Mouse (Mus musculus): ENCODE measurements around the gene Klhl7. TPM values are rescaled to one million over a fixed set of nuclear protein-coding genes. Genes with fewer than 3 reads are reported as not detected.
A peak's percentile ranks its signal among the peaks of the same experiment; 100 is the strongest.

Klhl7 gene
- polyA plus RNA-seq, 1 experiment from 2014 or later, result 53.8 TPM

DNA sequence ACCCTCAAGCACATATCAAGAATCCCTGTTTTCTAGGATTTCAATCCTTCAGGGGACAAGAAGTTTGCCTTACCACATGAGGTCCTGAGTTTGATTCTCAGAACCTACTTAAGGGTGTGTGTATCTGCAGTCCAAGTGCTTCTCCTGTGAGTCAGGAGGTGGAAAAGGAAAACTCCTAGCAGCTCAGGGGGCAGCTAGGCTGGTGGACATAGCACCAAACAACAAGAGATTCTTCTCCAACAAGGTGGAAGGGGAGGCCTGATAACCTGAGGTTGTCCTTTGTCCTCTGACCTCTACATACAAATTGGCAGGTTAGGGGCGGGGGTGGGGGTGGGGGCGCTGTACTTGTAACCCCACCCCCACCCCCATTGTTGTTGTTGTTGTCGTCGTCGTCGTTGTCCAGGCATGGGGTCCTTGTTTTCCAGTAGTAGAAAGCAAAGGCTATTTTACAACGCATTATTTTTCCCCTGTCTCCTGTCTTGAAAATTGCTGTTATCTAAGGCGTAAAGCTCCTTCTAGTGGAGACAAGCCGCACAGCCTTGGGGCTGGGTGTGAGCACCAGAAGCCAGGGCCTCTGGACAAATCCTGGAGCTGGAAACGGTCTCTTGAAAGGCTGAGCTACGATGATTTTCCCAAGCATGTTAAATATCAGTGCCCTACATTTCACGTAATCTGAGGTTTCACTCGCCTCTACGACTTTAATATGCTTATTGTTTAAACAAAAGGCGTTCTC is 23.3 kb upstream of the Klhl7 start:
- no peak overlapping the region for H3K9ac ChIP-seq
- H3K9me3 ChIP-seq, result no peaks in the 10 kb centered on the region
- no peak overlapping the region for H3K27ac ChIP-seq
- 2% methylated on average over 15 of the region's 15 CpGs for WGBS
- H3K27me3 ChIP-seq, result no peaks in the 10 kb centered on the region
- peak overlapping the region; percentile 27 for H3K4me3 ChIP-seq
- ATAC-seq (ENCODE audit: insufficient number of reproducible peaks, low FRiP score, low TSS enrichment, low read depth), result peak; percentile 61; the same call in 1 of the 2 replicates
- H3K4me1 ChIP-seq, result peaks cover 3% of the 10 kb centered on the region; the same call in 1 of the 2 replicates
- H3K36me3 ChIP-seq, result no peaks in the 10 kb centered on the region
- peak overlapping the region; percentile 39 for H3K4me2 ChIP-seq

DNA sequence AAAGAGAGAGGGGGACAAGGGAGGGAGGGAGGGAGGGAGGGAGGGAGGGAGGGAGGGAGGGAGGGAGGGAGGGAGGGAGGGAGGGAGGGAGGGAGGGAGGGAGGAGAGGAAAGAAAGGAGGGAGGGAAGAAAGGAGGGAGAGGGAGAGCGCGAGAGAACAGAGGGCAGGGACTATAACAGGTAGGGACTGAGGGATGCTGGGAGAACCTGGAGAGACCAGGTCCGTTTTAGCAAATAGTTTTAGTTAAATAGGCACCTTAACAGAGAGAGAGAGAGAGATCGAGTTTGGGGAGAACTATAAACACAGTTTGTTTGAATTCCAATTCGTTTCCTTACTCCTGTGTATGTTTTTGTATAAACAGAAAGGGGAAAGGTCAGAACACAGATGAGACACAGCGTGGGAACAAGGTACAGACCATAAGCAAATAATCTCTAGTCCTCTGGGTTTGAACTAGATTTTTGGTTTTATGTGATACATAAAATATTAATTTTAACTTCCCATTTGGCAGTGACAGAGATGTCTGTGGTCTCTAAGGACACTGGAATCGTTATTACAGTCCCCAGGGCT is 22.6 kb upstream of the Klhl7 start:
- Histone ChIP-seq H3K4me2 (peak overlapping the region; percentile 39; the same call in 1 of the 2 replicates), H3K9me3 (no peaks in the 10 kb centered on the region), H3K36me3 (no peaks in the 10 kb centered on the region), H3K4me3 (peak overlapping the region; percentile 27), H3K27me3 (no peaks in the 10 kb centered on the region), H3K4me1 (peaks cover 3% of the 10 kb centered on the region; the same call in 1 of the 2 replicates), H3K9ac (no peak overlapping the region), H3K27ac (no peak overlapping the region)
- WGBS, result 18% methylated on average over 7 of the region's 7 CpGs
- ATAC-seq (ENCODE audit: insufficient number of reproducible peaks, low FRiP score, low TSS enrichment, low read depth), result no peak

DNA sequence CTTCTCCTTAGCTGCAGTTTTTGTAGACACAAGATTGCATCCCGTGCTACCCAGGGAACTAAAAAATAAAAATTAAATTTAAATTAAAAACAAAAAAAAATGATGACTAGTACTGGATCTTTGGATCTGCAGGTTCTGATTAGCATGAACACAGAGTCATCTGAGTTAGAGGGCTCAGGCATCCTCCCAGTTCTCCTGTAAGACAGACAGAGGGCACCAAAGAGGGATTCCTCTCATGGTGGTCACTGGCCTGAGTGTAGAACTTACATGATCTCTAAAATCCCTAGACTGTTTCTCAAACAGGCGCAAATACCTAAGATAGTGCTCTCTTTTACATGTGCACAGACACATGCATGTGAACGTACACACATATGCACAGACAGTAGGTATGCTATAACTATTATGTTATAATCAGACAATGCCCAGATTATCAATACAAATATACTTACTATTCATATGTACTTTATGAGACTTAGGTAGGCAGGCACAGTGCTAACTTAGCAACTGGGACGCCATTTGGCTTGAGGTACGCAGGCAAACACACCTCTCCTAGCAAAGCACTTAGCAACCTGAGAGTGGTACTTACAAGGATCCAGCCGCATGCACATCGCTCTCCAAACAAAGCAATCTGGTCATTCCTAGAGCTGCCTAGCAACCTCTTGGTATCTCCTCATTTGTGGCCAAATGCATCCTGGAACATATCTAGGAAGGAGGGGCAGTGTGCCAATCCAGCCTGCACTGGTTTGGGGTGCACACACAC is 21.8 kb upstream of the Klhl7 start:
- Histone ChIP-seq H3K4me1 (peaks cover 3% of the 10 kb centered on the region; the same call in 1 of the 2 replicates), H3K36me3 (no peaks in the 10 kb centered on the region), H3K27ac (no peak overlapping the region), H3K4me2 (no peak overlapping the region), H3K27me3 (no peaks in the 10 kb centered on the region), H3K4me3 (no peak overlapping the region), H3K9ac (no peak overlapping the region), H3K9me3 (no peaks in the 10 kb centered on the region)
- ATAC-seq (ENCODE audit: insufficient number of reproducible peaks, low FRiP score, low TSS enrichment, low read depth), result no peak
- WGBS, result 83% methylated on average over 7 of the region's 7 CpGs

DNA sequence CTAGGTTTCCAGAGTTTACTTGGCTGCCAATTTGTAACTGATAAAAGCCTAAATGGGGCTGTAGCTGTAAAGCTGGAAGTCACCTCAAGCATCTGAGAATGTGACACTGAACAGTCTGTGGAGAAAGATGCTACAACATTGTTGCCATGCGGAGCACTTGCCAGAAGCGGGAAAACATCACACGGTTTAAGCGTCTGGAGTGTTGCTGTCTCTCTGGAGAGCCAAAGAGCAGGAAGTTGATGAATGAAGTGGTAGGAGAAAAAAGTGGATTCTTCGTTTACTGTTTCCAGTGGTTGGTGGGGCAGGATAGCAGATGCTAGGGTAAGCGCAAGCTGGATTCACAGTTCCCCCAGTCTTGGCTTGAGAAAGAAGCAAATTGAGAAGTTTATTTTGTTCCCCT is 19.6 kb upstream of the Klhl7 start:
- H3K4me3 ChIP-seq, result no peak overlapping the region
- 59% methylated on average over 6 of the region's 6 CpGs for WGBS

DNA sequence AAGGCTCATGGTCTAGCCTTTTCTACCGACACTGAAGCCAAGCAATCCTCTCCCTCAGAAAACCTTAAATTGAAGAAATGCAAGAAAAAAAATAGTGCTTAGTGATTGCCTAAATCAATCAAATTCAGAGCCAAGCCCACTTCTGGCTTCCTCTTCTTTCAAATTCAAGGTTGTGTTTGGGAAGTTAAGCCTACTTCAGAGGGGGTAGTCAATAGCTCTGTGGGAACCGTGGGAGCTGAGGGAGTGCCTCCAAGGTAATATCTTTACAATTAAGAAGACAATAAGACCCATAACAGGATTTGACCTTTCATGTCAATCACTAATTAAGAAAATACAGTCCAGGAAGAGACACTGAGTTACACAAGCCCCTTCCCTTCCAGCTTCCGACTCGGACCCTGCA is 15.6 kb upstream of the Klhl7 start:
- no peak for ATAC-seq (ENCODE audit: insufficient number of reproducible peaks, low FRiP score, low TSS enrichment, low read depth)
- Histone ChIP-seq H3K27me3 (no peaks in the 10 kb centered on the region), H3K4me2 (no peak overlapping the region), H3K9me3 (no peaks in the 10 kb centered on the region), H3K9ac (no peak overlapping the region), H3K36me3 (no peaks in the 10 kb centered on the region), H3K4me1 (no peaks in the 10 kb centered on the region), H3K4me3 (no peak overlapping the region), H3K27ac (no peak overlapping the region)
- 66% methylated on average over 4 of the region's 4 CpGs for WGBS

More for the DNA sequence above, 19.6 kb upstream of the Klhl7 start:
- ATAC-seq (ENCODE audit: insufficient number of reproducible peaks, low FRiP score, low TSS enrichment, low read depth), result no peak
- Histone ChIP-seq H3K4me2 (no peak overlapping the region), H3K27me3 (no peaks in the 10 kb centered on the region), H3K4me1 (peaks cover 3% of the 10 kb centered on the region; the same call in 1 of the 2 replicates), H3K36me3 (no peaks in the 10 kb centered on the region), H3K9ac (no peak overlapping the region), H3K27ac (no peak overlapping the region), H3K9me3 (no peaks in the 10 kb centered on the region)

DNA sequence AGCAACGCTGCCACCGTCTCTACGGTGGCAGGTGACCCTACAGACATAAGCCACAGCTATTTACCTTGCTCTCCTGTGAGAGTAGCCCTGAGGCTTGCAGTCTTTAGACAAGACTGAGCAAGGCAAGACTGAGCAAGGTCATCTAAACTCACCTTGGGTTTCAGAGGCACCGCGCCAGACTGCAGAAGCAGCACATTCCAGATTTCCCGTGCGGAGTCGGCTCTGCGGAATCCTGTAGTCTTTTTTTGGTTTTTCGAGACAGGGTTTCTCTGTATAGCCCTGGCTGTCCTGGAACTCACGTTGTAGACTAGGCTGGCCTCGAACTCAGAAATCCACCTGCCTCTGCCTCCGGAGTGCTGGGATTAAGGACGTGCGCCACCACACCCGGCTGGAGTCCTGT is 14.2 kb upstream of the Klhl7 start:
- WGBS, result 82% methylated on average over 16 of the region's 16 CpGs
- no peak overlapping the region for H3K4me2 ChIP-seq
- no peak overlapping the region for H3K27ac ChIP-seq
- H3K36me3 ChIP-seq, result no peaks in the 10 kb centered on the region
- H3K4me1 ChIP-seq, result no peaks in the 10 kb centered on the region
- no peaks in the 10 kb centered on the region for H3K9me3 ChIP-seq
- ATAC-seq (ENCODE audit: insufficient number of reproducible peaks, low FRiP score, low TSS enrichment, low read depth), result no peak
- H3K4me3 ChIP-seq, result no peak overlapping the region
- no peak overlapping the region for H3K9ac ChIP-seq
- H3K27me3 ChIP-seq, result no peaks in the 10 kb centered on the region

DNA sequence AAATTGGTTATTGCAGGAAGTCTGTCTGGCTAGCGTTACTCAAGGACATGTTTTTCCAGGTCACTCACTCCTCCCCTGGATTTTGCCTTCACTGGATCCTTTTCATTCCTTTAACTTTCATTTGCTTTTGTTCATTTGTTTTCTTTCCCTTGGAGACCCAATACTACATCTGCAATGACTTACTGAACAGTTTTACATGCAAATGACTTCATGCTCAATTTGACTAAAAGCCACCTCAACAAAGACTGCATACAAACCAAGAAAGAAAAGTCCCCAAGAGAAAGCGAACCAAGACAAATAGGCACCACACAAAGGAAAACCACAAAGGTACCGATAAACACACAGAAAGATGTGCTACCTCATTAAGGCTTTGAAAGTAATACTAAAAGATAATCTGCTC is 13.5 kb upstream of the Klhl7 start:
- no peaks in the 10 kb centered on the region for H3K9me3 ChIP-seq

DNA sequence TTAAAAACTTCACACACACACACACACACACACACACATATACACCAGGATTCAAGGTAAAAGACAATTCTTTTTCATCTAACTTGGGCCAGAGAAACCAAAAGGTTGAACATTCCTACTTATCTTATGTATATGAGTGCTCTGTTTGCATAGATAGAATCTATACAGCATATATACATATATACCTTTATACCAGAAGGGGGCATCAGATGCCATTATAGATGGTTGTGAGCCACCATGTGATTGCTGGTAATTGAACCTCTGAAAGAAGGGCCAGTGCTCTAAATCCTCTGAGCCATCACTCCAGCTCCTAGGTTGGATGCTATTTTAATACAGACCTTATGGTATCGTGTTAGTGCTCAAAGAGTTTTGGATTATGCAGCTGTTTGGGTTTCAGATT is 12.0 kb upstream of the Klhl7 start:
- 82% methylated on average over 1 of the region's 1 CpGs for WGBS

More for the DNA sequence above, 13.5 kb upstream of the Klhl7 start:
- WGBS, result 74% methylated on average over 3 of the region's 3 CpGs
- Histone ChIP-seq H3K4me1 (no peaks in the 10 kb centered on the region), H3K36me3 (no peaks in the 10 kb centered on the region), H3K9ac (no peak overlapping the region), H3K27me3 (no peaks in the 10 kb centered on the region), H3K27ac (no peak overlapping the region), H3K4me2 (no peak overlapping the region), H3K4me3 (no peak overlapping the region)
- ATAC-seq (ENCODE audit: insufficient number of reproducible peaks, low FRiP score, low TSS enrichment, low read depth), result no peak

DNA sequence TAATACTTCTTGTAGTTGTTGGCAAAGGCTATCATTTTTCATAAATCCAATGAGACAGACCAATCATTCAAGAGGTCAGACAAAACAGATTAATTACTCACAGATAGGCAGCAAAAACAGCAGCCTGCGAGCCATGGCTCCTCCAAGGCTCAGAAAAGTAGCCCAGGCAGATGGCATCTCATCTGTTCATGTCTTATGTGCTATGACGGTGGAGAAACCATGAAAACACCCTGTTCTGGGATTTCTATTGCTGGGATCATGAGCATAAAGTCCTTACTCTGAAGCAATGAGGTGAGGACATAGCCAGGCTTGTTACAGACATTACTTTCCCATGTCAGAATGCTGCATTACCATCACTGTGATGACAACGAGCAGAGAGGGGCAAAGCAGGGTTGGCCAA is 7.9 kb upstream of the Klhl7 start:
- no peak overlapping the region for H3K4me2 ChIP-seq
- no peak overlapping the region for H3K4me3 ChIP-seq
- no peak overlapping the region for H3K27ac ChIP-seq
- no peaks in the 10 kb centered on the region for H3K36me3 ChIP-seq
- no peak overlapping the region for H3K9ac ChIP-seq
- WGBS, result 73% methylated on average over 3 of the region's 3 CpGs
- no peaks in the 10 kb centered on the region for H3K4me1 ChIP-seq
- no peaks in the 10 kb centered on the region for H3K27me3 ChIP-seq
- no peak for ATAC-seq (ENCODE audit: insufficient number of reproducible peaks, low FRiP score, low TSS enrichment, low read depth)
- no peaks in the 10 kb centered on the region for H3K9me3 ChIP-seq

More for the DNA sequence above, 12.0 kb upstream of the Klhl7 start:
- no peaks in the 10 kb centered on the region for H3K27me3 ChIP-seq
- H3K9me3 ChIP-seq, result no peaks in the 10 kb centered on the region
- no peak overlapping the region for H3K9ac ChIP-seq
- H3K4me2 ChIP-seq, result no peak overlapping the region
- H3K4me3 ChIP-seq, result no peak overlapping the region
- no peak for ATAC-seq (ENCODE audit: insufficient number of reproducible peaks, low FRiP score, low TSS enrichment, low read depth)
- H3K27ac ChIP-seq, result no peak overlapping the region
- no peaks in the 10 kb centered on the region for H3K36me3 ChIP-seq
- no peaks in the 10 kb centered on the region for H3K4me1 ChIP-seq

DNA sequence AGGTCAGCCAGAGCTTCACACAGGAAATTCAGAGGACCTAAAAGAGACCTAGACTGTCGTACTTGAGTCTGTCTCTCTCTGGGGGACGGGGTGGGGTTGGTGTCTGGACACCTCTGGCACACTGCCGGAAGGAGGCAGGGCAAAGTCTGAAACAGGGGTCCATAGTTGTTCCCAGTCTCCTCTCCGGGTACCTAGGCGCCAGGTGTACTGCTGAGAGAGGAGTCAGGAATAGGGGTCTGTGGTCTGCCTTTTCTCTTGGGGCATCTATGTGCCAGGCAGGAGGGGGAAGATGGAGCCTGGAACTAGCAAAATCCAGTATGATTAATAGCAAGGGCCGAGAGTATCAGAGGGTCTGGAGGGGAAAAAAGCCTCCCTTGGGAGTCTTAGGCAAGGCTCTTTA is 5.0 kb upstream of the Klhl7 start:
- Histone ChIP-seq H3K9me3 (no peaks in the 10 kb centered on the region), H3K4me1 (no peaks in the 10 kb centered on the region), H3K4me3 (no peak overlapping the region), H3K27ac (no peak overlapping the region), H3K36me3 (no peaks in the 10 kb centered on the region), H3K4me2 (no peak overlapping the region), H3K27me3 (no peaks in the 10 kb centered on the region), H3K9ac (no peak overlapping the region)
- no peak for ATAC-seq (ENCODE audit: insufficient number of reproducible peaks, low FRiP score, low TSS enrichment, low read depth)
- 81% methylated on average over 6 of the region's 6 CpGs for WGBS

DNA sequence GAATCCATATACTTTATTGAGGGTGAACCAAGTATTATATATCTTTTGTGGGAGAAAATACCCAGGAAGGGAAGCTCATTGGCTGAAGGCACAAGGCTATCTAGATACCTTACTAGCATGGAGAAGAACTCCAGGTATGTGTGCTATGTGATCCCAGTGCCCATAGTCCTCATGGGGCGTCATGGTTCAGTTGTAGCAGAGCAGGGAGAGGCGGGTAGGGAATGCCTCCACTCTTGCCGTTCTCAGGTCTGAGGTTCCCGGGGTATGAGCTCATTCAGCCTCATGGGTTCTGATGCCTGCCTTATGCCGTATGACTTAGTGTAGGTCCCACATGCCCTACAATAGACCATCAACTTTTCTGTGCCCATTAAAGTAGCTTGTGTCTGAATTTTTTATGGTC is 4.5 kb upstream of the Klhl7 start:
- no peaks in the 10 kb centered on the region for H3K4me1 ChIP-seq
- 68% methylated on average over 5 of the region's 5 CpGs for WGBS
- H3K9ac ChIP-seq, result no peak overlapping the region
- H3K27me3 ChIP-seq, result no peaks in the 10 kb centered on the region
- no peaks in the 10 kb centered on the region for H3K9me3 ChIP-seq
- ATAC-seq (ENCODE audit: insufficient number of reproducible peaks, low FRiP score, low TSS enrichment, low read depth), result no peak
- H3K4me3 ChIP-seq, result no peak overlapping the region
- no peaks in the 10 kb centered on the region for H3K36me3 ChIP-seq
- no peak overlapping the region for H3K4me2 ChIP-seq
- no peak overlapping the region for H3K27ac ChIP-seq

DNA sequence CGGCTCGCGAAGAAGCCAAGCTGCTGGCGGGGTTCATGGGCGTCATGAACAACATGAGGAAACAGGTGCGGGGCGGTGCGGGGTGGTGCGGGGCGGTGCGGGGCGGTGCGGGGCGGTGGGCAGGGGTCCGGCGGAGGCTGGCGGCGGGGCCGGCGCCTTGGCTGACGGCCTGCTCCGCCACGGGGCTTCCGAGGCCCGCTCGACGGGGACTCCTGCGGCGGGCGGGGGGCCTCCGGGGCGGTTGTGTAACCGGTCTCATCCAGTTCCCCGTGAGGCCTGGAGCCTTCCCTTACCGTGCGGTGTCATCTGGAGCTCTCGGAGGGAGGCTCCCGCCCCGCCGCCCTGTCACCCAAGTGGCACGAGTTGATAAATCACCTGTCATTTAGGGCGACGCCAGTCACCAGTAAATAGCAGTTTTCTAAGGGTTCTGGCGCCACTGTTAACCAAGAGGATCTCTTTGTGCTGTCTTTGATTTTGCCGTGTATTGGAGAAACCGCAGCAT is 456 bp downstream of the Klhl7 start:
- WGBS, result under 1% methylated on average over 41 of the region's 46 CpGs
- H3K27me3 ChIP-seq, result no peaks in the 10 kb centered on the region
- peak overlapping the region; percentile 45 for H3K4me2 ChIP-seq
- peak; percentile 81 for ATAC-seq (ENCODE audit: insufficient number of reproducible peaks, low FRiP score, low TSS enrichment, low read depth)
- peak overlapping the region; percentile 92 for H3K27ac ChIP-seq
- H3K36me3 ChIP-seq, result no peaks in the 10 kb centered on the region
- H3K4me3 ChIP-seq, result peak overlapping the region; percentile 77
- H3K9me3 ChIP-seq, result no peaks in the 10 kb centered on the region
- no peaks in the 10 kb centered on the region for H3K4me1 ChIP-seq
- H3K9ac ChIP-seq, result peak overlapping the region; percentile 75

All from limb, embryonic 15.5 days (tissue).